Mouse (Mus musculus): ENCODE measurements at regions not wholly inside any gene's neighbourhood (a gene's known extent, or its start where the extent isn't known, plus 50 kb on each side); places are given as distances from the start of the nearest gene placed in this dataset.

GRCm38 (mm10) chr3:147975500-147975899, 1014.9 kb downstream of the Adgrl2 start:
- no peak for DNase-seq (ENCODE audit: low spot score in 2 of 2)

GRCm38 (mm10) chr3:147974515-147974914, 1015.8 kb downstream of the Adgrl2 start:
- DNase-seq (ENCODE audit: low spot score in 2 of 2): no peak

- DNase-seq (ENCODE audit: low spot score in 2 of 2): no peak
Measured at GRCm38 (mm10) chr3:147968271-147968670, 1022.1 kb downstream of the Adgrl2 start.

GRCm38 (mm10) chr3:147967866-147968265, 1022.5 kb downstream of the Adgrl2 start:
- no peak for DNase-seq (ENCODE audit: low spot score in 2 of 2)

GRCm38 (mm10) chr3:147967261-147967660, 1023.1 kb downstream of the Adgrl2 start:
- DNase-seq (ENCODE audit: low spot score in 2 of 2): no peak

- DNase-seq (ENCODE audit: low spot score in 2 of 2): no peak
Measured at GRCm38 (mm10) chr3:147966827-147967226, 1023.5 kb downstream of the Adgrl2 start.

- no peak for DNase-seq (ENCODE audit: low spot score in 2 of 2)
Measured at GRCm38 (mm10) chr3:147966379-147966778, 1024.0 kb downstream of the Adgrl2 start.

- no peak for DNase-seq (ENCODE audit: low spot score in 2 of 2)
Measured at GRCm38 (mm10) chr3:147963698-147964476, 1026.5 kb downstream of the Adgrl2 start.

GRCm38 (mm10) chr3:147948041-147948592, 1042.2 kb downstream of the Adgrl2 start:
- no peak for DNase-seq (ENCODE audit: low spot score in 2 of 2)

GRCm38 (mm10) chr3:147943314-147943713, 1047.0 kb downstream of the Adgrl2 start:
- DNase-seq (ENCODE audit: low spot score in 2 of 2): no peak

- DNase-seq (ENCODE audit: low spot score in 2 of 2): no peak
Measured at GRCm38 (mm10) chr3:147930811-147931251, 1059.5 kb downstream of the Adgrl2 start.

- DNase-seq (ENCODE audit: low spot score in 2 of 2): no peak
Measured at GRCm38 (mm10) chr3:147920181-147920580, 1068.0 kb downstream of the Ttll7 start.

- DNase-seq (ENCODE audit: low spot score in 2 of 2): no peak
Measured at GRCm38 (mm10) chr3:147919701-147920100, 1067.5 kb downstream of the Ttll7 start.

GRCm38 (mm10) chr3:147919146-147919545, 1067.0 kb downstream of the Ttll7 start:
- no peak for DNase-seq (ENCODE audit: low spot score in 2 of 2)

GRCm38 (mm10) chr3:147896751-147897150, 1044.6 kb downstream of the Ttll7 start:
- DNase-seq (ENCODE audit: low spot score in 2 of 2): no peak

- no peak for DNase-seq (ENCODE audit: low spot score in 2 of 2)
Measured at GRCm38 (mm10) chr3:147891682-147892081, 1039.5 kb downstream of the Ttll7 start.

- DNase-seq (ENCODE audit: low spot score in 2 of 2): no peak
Measured at GRCm38 (mm10) chr3:147886261-147886893, 1034.2 kb downstream of the Ttll7 start.

GRCm38 (mm10) chr3:147882936-147883645, 1030.9 kb downstream of the Ttll7 start:
- no peak for DNase-seq (ENCODE audit: low spot score in 2 of 2)

GRCm38 (mm10) chr3:147878690-147879089, 1026.5 kb downstream of the Ttll7 start:
- DNase-seq (ENCODE audit: low spot score in 2 of 2): no peak

- no peak for DNase-seq (ENCODE audit: low spot score in 2 of 2)
Measured at GRCm38 (mm10) chr3:147868281-147868680, 1016.1 kb downstream of the Ttll7 start.

GRCm38 (mm10) chr3:147853346-147853745, 1001.2 kb downstream of the Ttll7 start:
- no peak for DNase-seq (ENCODE audit: low spot score in 2 of 2)

- DNase-seq (ENCODE audit: low spot score in 2 of 2): no peak
Measured at GRCm38 (mm10) chr3:147852830-147853229, 1000.7 kb downstream of the Ttll7 start.
